Mouse (Mus musculus) spleen, adult 12 weeks (tissue): ENCODE measurements around the gene Gm9507.
"Not testable (repeated sequence)": the region's sequence is repeated elsewhere in the genome, so short reads cannot be mapped to it uniquely, and the experiment has no call there.

Experiments
- DNase-seq: peaks from one replicate; pipeline ENCODE4 v3.0.0; 2022; ENCODE audit warnings: low spot score

Gene Gm9507

DNA sequence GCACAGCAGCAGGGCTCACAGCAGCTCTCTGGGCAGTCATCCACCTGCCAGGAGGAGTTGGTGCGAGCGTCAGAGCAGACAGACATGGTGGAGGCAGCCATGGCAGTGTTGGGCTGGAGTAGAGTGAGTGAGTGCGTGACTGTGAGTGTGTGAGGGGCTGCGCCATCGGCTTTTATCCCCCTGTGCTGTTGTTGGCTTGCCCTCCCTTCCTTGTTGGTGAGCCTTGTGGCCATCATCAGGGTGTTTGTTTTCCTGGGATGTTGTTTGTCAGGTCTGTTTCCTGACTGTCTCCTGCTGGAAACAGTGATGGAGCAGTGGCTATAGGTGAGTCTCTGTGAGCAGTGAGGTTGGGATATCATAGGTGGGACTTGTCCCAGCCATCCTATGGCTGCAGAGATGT, at the start of gene Gm9507:
Gene Gm9507 (minus strand): TSS at position 101 of the 400 bp plus-strand sequence.
- no peak for DNase-seq

- DNase-seq: no peak
Observed at GRCm38 (mm10) chr10:77852559-77852958, 40.9 kb upstream of the Gm9507 start, which contains the start of gene Gm10318. Gene Gm10318, plus strand, starts transcription at chr10:77852859.

GRCm38 (mm10) chr10:77847538-77847937, 35.9 kb upstream of the Gm9507 start:
- no peak for DNase-seq

DNA sequence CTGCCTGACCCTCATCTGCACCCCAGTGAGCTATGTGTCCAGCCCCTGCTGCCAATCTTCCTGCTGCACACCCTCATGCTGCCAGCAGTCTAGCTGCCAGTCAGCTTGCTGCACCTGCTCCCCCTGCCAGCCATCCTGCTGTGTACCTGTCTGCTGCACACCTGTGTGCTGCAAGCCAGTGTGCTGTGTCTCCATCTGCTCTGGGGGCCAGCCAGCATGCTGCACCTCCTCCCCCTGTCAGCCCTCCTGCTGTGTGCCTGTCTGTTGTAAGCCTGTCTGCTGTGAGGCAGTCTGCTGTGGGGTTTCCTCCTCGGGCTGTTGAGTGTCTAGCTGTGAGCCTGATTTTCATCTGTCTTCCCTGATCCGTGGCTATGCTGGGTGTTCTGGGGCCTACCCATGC, 35.3 kb upstream of the Gm9507 start:
- DNase-seq: no peak

GRCm38 (mm10) chr10:77846503-77846902, 34.9 kb upstream of the Gm9507 start, which contains the start of gene Gm36176:
Gene Gm36176, plus strand, starts transcription at chr10:77846803.
- DNase-seq: no peak

DNA sequence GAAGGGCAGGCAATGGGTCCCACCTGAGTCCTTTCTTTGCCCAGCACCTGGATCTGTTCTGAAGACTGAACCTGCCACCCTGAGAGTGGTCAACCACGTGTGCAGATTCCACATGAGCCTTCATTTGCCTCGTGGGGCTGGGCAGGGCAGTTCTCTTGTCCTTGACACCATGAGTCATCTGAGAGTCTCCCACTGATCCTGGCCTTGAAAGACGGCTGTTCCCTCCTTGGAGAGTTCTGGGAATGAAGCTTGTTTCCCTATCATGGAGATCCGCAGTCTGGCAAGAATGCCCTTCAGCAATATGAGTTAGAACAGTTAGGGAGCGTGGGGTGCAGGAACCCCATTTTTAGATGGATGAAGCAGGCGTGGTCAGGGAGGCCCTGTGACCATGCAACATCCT, 27.4 kb upstream of the Gm9507 start:
- DNase-seq: no peak

DNA sequence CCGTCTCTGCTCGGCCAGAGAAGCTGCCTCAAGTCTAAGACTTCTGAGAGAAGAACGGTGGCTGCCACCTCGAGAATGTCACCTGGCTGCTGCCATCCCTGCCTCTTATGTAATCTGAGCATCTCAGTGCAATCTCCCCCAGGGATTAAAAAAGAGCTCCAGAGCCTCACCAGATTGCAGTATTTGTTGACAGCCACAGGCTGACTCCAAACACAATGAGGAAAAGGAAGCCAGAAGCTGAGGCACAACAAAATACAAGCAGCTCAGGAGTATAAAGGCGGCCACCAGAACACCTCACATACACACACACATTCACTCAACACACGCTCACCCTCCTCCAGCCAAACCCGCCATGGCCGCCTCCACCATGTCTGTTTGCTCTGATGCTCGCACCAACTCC, 24.0 kb upstream of the Gm9507 start, which contains the start of gene Krtap10-10:
Gene Krtap10-10 (plus strand): TSS at position 301 of the 400 bp plus-strand sequence.
- DNase-seq: no peak

DNA sequence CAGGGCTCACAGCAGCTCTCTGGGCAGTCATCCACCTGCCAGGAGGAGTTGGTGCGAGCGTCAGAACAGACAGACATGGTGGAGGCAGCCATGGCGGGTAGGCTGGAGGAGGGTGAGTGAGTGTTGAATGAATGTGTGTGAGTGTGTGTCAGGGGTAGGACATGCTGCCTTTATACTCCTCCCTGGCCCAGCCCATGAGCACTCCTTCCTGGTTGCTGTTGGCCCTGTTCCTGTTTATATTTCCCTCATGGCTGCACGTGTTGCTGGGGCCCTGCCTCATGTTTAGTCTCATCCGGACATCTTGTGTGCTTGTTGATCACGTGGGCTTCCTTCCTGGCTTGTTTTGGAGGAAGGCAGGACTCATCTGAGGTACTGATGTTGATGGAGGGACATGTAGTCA, 15.3 kb upstream of the Gm9507 start, which contains the start of gene Krtap10-4:
Gene Krtap10-4 (minus strand): TSS at position 145 of the 400 bp plus-strand sequence.
- no peak for DNase-seq

GRCm38 (mm10) chr10:77819203-77819602, 7.6 kb upstream of the Gm9507 start:
- DNase-seq: no peak

GRCm38 (mm10) chr10:77818523-77818922, 6.9 kb upstream of the Gm9507 start:
- no peak for DNase-seq

GRCm38 (mm10) chr10:77815514-77815913, 3.9 kb upstream of the Gm9507 start:
- DNase-seq: no peak

GRCm38 (mm10) chr10:77814382-77814781, 2.7 kb upstream of the Gm9507 start, which contains the start of gene Gm2696:
Gene Gm2696, plus strand, starts transcription at chr10:77814682.
- no peak for DNase-seq

DNA sequence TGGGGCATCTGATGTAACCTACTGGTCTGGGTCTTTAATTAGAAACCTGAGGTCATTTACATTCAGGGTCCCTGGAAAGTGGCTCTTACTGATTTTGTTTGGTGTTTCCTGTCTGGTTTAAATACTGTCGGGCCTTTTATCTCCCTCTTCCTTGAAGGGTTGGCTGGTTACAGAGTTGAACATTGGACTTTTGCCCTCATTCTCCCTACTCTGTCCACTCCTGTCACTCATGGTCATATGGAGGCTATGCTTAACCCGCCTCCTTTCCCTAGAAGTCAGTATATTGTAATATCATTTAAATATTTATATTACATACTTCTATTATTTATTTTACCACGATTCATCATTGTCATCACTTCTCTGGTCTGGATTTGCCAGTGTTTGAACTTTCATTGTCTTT, 7.5 kb downstream of the Gm9507 start:
- DNase-seq: no peak

DNA sequence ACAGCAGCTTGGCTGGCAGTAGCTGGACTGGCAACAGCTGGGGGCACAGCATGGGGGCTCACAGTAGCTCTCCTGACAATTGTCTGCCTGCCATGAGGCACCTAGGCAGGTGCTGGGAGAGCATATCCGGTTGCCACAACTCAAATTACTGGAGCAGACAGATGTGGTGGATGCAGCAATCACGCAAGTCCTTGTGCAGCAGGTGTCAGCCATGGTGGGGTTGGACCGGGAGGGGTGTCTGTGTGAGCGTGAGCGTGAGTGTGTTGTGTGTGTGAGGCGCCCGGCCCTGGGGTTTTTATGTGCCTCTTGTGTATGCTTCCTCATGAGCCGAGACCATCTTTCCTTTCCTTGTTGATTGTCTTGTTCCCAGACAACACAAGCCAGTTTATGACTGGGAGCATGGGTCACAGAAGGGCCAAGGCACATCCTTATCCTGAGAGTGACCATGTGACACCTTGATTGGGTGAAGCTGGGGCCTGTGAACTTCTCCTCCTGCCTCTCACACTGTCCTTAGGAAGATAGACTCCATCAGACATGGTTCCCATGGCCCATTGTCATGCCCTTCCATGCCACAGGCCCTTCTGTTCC, 12.6 kb downstream of the Gm9507 start, which contains the start of gene Gm19668:
Gene Gm19668 (minus strand): TSS at position 213 of the 588 bp plus-strand sequence.
- no peak for DNase-seq

DNA sequence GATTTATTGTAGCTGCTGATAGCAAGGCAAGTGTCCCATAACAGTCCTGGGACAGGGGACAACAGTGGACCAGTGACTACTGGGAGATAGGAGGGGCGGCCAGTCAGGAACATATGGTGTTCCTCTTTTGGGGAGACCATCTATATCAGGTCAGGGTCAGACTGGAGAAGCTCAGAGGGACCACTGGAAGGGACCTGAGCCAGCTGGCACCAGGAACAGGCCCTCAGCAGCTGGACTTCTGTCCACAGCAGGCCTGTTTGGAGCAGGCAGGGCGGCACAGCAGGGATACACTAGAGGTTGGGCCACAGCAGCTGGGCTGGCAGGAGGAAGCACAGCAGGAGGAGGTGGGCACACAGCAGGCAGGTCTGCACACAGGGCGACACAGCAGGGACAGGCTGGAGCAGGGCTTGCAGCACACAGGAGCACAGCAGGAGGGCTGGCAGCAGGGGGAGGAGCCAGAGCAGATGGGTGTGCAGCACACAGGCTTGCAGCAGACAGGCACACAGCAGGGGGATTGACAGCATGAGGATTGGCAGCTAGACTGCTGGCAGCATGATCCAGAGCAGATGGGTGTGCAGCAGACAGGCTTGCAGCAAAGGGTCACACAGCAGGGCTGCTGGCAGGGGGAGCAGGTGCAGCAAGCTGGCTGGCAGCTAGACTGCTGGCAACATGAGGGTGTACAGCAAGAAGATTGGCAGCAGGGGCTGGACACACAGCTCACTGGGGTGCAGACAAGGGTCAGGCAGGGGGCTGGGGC, 13.3 kb downstream of the Gm9507 start:
- DNase-seq: not testable (repeated sequence)

DNA sequence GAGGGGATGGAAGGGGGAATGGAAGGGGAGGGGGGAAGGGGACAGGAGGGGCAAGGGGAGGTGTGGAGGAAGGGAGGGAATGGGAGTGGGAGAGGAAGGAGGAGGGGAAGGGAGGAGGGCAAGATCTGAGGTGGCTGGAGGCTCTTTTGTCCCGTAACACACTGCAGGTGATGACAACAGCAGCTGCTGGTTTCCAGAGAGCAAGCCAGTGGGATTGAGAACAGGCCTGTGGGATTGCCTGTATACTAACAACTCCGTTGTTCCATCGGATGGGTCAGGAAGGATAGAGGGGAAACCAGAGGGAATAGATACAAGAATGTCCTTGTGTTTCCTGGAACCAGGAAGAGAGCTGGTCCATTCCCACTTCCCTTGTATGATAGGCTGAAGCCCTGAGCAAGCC, 14.0 kb downstream of the Gm9507 start:
- no peak for DNase-seq

GRCm38 (mm10) chr10:77794976-77795375, 16.7 kb downstream of the Gm9507 start, which contains the start of gene Gm9639:
Gene Gm9639, minus strand, starts transcription at chr10:77795076.
- DNase-seq: no peak

DNA sequence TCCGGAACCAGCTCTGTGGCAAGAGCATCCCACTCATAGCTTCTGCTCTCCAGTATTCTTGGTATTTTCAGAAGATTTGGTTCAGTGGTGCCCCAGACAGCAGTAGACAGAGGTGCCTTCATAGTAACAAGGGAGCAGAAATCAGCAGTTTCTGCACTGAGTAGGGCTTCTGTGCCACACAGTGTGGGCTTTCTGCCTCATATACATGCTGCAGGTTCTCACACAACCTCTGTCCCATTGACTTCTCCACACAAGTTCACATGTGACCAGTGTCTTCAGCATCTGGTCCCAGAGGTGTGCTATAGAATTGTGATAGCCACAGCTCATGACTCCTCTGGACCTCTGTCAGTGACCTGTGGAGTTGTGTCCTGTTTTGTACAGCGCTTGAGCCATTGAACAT, 23.0 kb downstream of the Gm9507 start:
- DNase-seq: no peak

DNA sequence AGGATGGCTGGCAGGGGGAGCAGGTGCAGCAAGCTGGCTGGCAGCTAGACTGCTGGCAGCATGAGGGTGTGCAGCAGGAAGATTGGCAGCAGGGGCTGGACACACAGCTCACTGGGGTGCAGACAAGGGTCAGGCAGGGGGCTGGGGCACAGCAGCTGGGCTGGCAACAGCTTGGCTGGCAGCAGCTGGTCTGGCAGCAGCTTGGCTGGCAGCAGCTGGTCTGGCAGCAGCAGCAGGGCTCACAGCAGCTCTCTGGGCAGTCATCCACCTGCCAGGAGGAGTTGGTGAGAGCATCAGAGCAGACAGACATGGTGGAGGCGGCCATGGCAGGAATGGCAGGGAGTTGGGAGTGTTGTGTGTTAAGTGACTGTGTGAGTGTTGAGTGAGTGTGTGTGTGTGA, 23.8 kb downstream of the Gm9507 start, which contains the start of gene Gm7137:
Gene Gm7137 (minus strand): TSS at position 325 of the 400 bp plus-strand sequence.
- not testable (repeated sequence) for DNase-seq

- DNase-seq: not testable (repeated sequence)
Observed at GRCm38 (mm10) chr10:77783396-77783795, 28.2 kb downstream of the Gm9507 start.

GRCm38 (mm10) chr10:77782442-77782841, 29.2 kb downstream of the Gm9507 start, which contains the start of gene Gm3250:
Gene Gm3250, minus strand, starts transcription at chr10:77782542.
- not testable (repeated sequence) for DNase-seq

- DNase-seq: not testable (repeated sequence)
Observed at GRCm38 (mm10) chr10:77776844-77777243, 34.8 kb downstream of the Gm9507 start, which contains the start of gene Gm7138. Gene Gm7138, minus strand, starts transcription at chr10:77776944.

DNA sequence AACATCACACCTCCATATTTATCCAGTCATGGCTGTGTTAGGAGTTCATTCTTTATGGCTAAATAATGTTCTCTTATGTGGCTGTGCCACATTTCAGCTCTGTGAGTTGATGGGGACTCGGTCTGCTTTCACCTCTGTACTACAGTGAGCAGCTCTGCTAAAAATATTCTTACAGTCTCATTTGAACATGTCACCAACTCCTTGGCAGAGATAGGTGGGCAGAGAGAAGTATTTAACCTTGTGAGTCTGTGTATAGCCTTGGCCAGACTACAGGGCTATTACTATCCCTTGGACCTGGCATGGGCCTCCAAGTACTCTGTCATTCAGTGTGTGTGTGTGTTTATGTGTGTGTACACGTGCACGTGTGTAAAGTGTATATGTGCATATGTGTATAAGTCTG, 39.5 kb downstream of the Gm9507 start:
- DNase-seq: not testable (repeated sequence)
